Mouse (Mus musculus): ENCODE data around the gene Trpc4ap.

DNA sequence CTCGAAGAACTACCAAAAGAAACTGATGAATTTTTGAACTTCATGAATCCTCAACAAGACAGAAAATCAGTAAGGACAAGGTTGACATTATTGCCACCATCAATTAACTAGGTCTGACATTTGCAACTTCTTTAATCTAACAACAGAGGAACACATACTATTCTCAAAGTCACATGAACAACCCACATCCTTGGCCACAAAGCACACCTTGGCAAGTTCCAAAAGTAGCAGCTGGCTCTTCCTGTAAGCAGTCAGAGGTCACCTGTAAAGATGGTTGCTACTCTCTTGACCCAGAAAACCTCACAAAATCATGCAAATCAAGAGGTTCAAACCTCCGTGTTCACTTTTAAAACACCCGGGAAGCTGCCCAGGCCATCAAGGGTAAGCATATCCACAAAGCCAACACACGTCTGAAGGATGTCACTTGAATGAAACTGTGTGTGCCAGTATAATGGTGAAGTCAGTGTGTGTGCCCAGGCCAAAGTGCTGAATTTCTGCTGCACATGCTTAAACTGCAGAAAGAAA, 12.5 kb downstream of the Trpc4ap start:
- no peak for TF ChIP-seq ETS1 (IDR thresholded peaks at IDR 0.05; ENCODE audit: low read depth, low read length)
- TF ChIP-seq CTCF (IDR thresholded peaks at IDR 0.05 in 2 of 3, conservative IDR thresholded peaks at IDR 0.05 in 1 of 3; ENCODE audit: control insufficient read depth in 1 of 3, insufficient read depth in 1 of 3, low read depth in 2 of 3, low read length in 3 of 3, poor library complexity in 1 of 3, severe bottlenecking in 1 of 3) = no peak
